Mouse (Mus musculus): ENCODE data around the gene Tax1bp3.

Tax1bp3 gene

GRCm38 (mm10) chr11:73228881-73229280 is 52.0 kb downstream of the Tax1bp3 start:
- no peak for DNase-seq (ENCODE audit: low read depth)

- no peak for DNase-seq (ENCODE audit: low read depth)
These were observed 53.2 kb downstream of the Tax1bp3 start for GRCm38 (mm10) chr11:73230081-73230480.

DNA sequence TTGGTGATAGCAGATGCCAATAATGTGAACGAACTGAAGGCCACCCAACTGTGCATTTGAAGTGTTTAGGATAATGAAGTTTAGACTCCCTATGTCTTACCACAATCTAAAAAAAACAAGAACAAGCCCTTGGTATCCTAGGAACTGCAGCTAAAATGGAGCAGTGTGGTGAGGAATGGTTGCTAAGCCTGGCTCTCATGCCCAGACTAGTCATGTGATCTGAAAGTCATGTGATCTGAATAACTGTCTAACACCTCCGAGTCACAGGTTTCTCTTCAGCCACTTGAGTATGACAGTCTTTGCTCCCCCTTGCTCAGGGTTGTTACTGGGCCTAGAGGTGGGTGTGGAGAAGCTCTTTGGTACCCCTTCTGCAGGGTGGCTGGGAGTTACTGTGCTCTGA is 55.6 kb downstream of the Tax1bp3 start:
- no peak for DNase-seq (ENCODE audit: low read depth)

Measured in c-Kit-positive CD71-negative TER-119-negative erythroid progenitor cells, embryonic 14.5 days (primary cell).